Mouse (Mus musculus): Measurements from ENCODE around the gene Tmem232. TPM values are rescaled to one million over a fixed set of nuclear protein-coding genes. Genes with fewer than 3 reads are reported as not detected.

The Tmem232 gene
- polyA plus RNA-seq (2014; fragmentation: Nextera tagmentation; extraction: Ambion mirVana), result 1.1 and 1.9 TPM in 2 replicates

DNA sequence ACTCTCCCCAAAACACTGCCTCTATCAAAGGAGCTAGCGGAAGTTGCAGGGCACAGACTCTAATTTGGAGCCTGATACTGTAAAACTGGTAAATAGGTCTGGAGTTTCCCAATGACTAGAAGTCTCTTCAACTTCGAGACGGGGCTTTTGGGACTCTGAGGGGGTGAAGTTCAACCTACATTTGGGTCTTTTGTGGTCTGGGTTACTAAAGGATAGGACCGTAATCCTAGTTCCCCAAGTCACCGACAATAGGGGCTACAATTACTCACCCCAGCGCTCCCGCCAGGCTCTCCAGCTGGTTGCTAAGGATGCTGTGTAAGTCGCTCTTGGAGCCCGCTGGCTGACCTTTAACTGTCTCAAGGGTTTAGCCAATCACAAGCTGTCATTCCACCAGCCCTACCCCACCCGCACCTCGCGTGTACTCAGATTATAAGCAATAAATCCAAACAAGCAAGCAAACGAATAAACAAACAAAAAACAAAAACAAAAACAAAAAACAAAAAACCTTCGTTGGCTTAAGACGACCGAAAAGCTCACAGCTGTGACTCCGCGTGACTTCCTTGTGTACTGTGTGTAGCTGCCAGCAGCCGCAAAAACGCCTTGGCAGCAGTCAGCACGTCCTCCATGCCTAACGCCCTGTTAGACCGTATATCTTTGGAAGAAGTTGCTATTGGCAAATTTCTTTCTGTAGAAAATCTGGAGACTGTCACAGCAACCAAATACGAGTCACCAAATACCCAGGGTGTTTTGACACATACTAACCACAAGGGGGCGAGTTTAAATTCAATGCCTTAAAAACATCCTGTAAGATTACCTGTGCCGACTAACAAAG lies at the start of gene Tmem232:
TSS of gene Tmem232 (minus strand) at position 342 of the 832 bp plus-strand sequence.
- ATAC-seq (ENCODE audit: low read depth), result peak; percentile 90
- no peak within 1 kb of the TSS for H3K9ac ChIP-seq (replicated peaks; ENCODE audit: low read depth, low read length)
- 16% methylated on average over 26 of the region's 26 CpGs for WGBS

GRCm38 (mm10) chr17:65586892-65587291 lies 46.3 kb upstream of the Tmem232 start:
- H3K4me1 ChIP-seq (ENCODE audit: control insufficient read depth, insufficient read depth, low read length), result no peaks in the 10 kb centered on the region
- H3K27me3 ChIP-seq (ENCODE audit: control insufficient read depth, insufficient read depth, low read length), result no peaks in the 10 kb centered on the region
- H3K4me2 ChIP-seq (ENCODE audit: low read depth, low read length), result no peak overlapping the region
- no peak overlapping the region for H3K27ac ChIP-seq (ENCODE audit: low read depth, low read length)
- WGBS, result 79% methylated on average over 3 of the region's 3 CpGs
- H3K36me3 ChIP-seq (ENCODE audit: control insufficient read depth, insufficient read depth, low read length), result no peaks in the 10 kb centered on the region; the same call in 1 of the 2 replicates
- H3K9ac ChIP-seq (replicated peaks; ENCODE audit: low read depth, low read length), result no peak overlapping the region
- ATAC-seq (ENCODE audit: low read depth), result no peak
- no peak overlapping the region for H3K4me3 ChIP-seq (ENCODE audit: low read depth, low read length)
- no peaks in the 10 kb centered on the region for H3K9me3 ChIP-seq (ENCODE audit: control insufficient read depth, low read length)

More for the DNA sequence above, at the start of gene Tmem232:
- Histone ChIP-seq H3K27ac (ENCODE audit: low read depth, low read length) (no peak within 1 kb of the TSS), H3K9me3 (ENCODE audit: control insufficient read depth, low read length) (no peaks in the 10 kb centered on the region), H3K27me3 (ENCODE audit: control insufficient read depth, insufficient read depth, low read length) (no peaks in the 10 kb centered on the region), H3K4me2 (ENCODE audit: low read depth, low read length) (peak within 1 kb of the TSS; percentile 52), H3K36me3 (ENCODE audit: control insufficient read depth, insufficient read depth, low read length) (no peaks in the 10 kb centered on the region), H3K4me1 (ENCODE audit: control insufficient read depth, insufficient read depth, low read length) (no peaks in the 10 kb centered on the region), H3K4me3 (ENCODE audit: low read depth, low read length) (peak within 1 kb of the TSS; percentile 32)

- WGBS, result 65% methylated on average over 5 of the region's 5 CpGs
- H3K4me1 ChIP-seq (ENCODE audit: control insufficient read depth, insufficient read depth, low read length), result no peaks in the 10 kb centered on the region
- no peak overlapping the region for H3K4me2 ChIP-seq (ENCODE audit: low read depth, low read length)
- no peaks in the 10 kb centered on the region for H3K27me3 ChIP-seq (ENCODE audit: control insufficient read depth, insufficient read depth, low read length)
- H3K9ac ChIP-seq (replicated peaks; ENCODE audit: low read depth, low read length), result no peak overlapping the region
- no peak overlapping the region for H3K4me3 ChIP-seq (ENCODE audit: low read depth, low read length)
- H3K36me3 ChIP-seq (ENCODE audit: control insufficient read depth, insufficient read depth, low read length), result peaks cover 21% of the 10 kb centered on the region; the same call in 1 of the 2 replicates
- ATAC-seq (ENCODE audit: low read depth), result no peak
- no peaks in the 10 kb centered on the region for H3K9me3 ChIP-seq (ENCODE audit: control insufficient read depth, low read length)
- H3K27ac ChIP-seq (ENCODE audit: low read depth, low read length), result no peak overlapping the region
These were observed 40.9 kb upstream of the Tmem232 start for GRCm38 (mm10) chr17:65581440-65581839.

- H3K27me3 ChIP-seq (ENCODE audit: control insufficient read depth, insufficient read depth, low read length), result no peaks in the 10 kb centered on the region
- ATAC-seq (ENCODE audit: low read depth), result no peak
- H3K36me3 ChIP-seq (ENCODE audit: control insufficient read depth, insufficient read depth, low read length), result peaks cover 21% of the 10 kb centered on the region; the same call in 1 of the 2 replicates
- H3K9ac ChIP-seq (replicated peaks; ENCODE audit: low read depth, low read length), result no peak overlapping the region
- 95% methylated on average over 7 of the region's 7 CpGs for WGBS
- H3K9me3 ChIP-seq (ENCODE audit: control insufficient read depth, low read length), result no peaks in the 10 kb centered on the region
- H3K27ac ChIP-seq (ENCODE audit: low read depth, low read length), result no peak overlapping the region
- no peak overlapping the region for H3K4me3 ChIP-seq (ENCODE audit: low read depth, low read length)
- H3K4me1 ChIP-seq (ENCODE audit: control insufficient read depth, insufficient read depth, low read length), result no peaks in the 10 kb centered on the region
- H3K4me2 ChIP-seq (ENCODE audit: low read depth, low read length), result no peak overlapping the region
These were observed 39.2 kb upstream of the Tmem232 start for GRCm38 (mm10) chr17:65579766-65580165.

GRCm38 (mm10) chr17:65575339-65575738 lies 34.8 kb upstream of the Tmem232 start:
- WGBS, result 79% methylated on average over 1 of the region's 1 CpGs
- peak; percentile 25; the same call in 1 of the 2 replicates for ATAC-seq (ENCODE audit: low read depth)
- no peak overlapping the region for H3K27ac ChIP-seq (ENCODE audit: low read depth, low read length)

DNA sequence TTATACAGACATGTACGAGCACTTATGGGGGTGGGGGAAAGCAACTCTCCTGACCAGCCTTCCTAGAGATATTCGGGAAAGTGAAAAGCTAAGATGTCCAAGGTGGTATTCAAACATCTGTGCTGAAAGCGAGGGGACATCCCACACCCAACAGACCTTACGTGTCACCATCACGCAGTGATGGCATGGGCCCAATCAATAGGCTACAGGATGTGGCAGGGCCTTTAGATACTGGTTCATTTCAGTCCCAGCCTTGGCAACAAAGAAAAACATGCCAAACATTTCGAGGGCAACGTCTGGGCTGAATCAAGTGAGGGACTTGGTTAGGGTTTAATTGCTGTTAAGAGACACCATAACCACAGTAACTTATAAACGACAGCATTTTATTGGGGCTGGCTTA lies 34.3 kb upstream of the Tmem232 start:
- Histone ChIP-seq H3K4me1 (ENCODE audit: control insufficient read depth, insufficient read depth, low read length) (no peaks in the 10 kb centered on the region), H3K4me2 (ENCODE audit: low read depth, low read length) (no peak overlapping the region), H3K9me3 (ENCODE audit: control insufficient read depth, low read length) (no peaks in the 10 kb centered on the region), H3K36me3 (ENCODE audit: control insufficient read depth, insufficient read depth, low read length) (peaks cover 9% of the 10 kb centered on the region; the same call in 1 of the 2 replicates), H3K27me3 (ENCODE audit: control insufficient read depth, insufficient read depth, low read length) (no peaks in the 10 kb centered on the region), H3K4me3 (ENCODE audit: low read depth, low read length) (no peak overlapping the region), H3K27ac (ENCODE audit: low read depth, low read length) (no peak overlapping the region), H3K9ac (replicated peaks; ENCODE audit: low read depth, low read length) (no peak overlapping the region)
- WGBS, result 77% methylated on average over 8 of the region's 8 CpGs
- no peak for ATAC-seq (ENCODE audit: low read depth)

More at GRCm38 (mm10) chr17:65575339-65575738, 34.8 kb upstream of the Tmem232 start:
- peaks cover 11% of the 10 kb centered on the region; the same call in 1 of the 2 replicates for H3K36me3 ChIP-seq (ENCODE audit: control insufficient read depth, insufficient read depth, low read length)
- H3K27me3 ChIP-seq (ENCODE audit: control insufficient read depth, insufficient read depth, low read length), result no peaks in the 10 kb centered on the region
- no peaks in the 10 kb centered on the region for H3K4me1 ChIP-seq (ENCODE audit: control insufficient read depth, insufficient read depth, low read length)
- no peak overlapping the region for H3K4me2 ChIP-seq (ENCODE audit: low read depth, low read length)
- H3K9me3 ChIP-seq (ENCODE audit: control insufficient read depth, low read length), result no peaks in the 10 kb centered on the region
- H3K4me3 ChIP-seq (ENCODE audit: low read depth, low read length), result no peak overlapping the region
- H3K9ac ChIP-seq (replicated peaks; ENCODE audit: low read depth, low read length), result no peak overlapping the region

DNA sequence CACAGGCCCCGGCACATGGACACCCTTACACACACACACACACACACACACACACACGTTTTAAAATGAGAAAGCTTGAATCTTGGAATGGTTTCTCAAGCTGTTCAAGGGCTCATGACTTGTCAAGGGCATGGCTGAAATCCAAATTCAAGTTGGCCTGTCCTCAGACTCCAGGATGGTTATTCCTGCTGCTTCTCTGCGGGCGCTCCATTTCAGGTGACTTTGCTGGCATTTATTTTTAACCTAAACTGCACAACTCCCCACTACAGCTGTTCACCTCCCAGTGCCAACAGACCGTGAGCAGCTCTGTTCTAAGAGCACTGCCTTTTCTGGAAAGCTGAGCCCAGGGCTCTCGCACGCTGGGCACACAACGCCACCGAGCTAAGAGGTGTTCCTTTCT lies 31.3 kb upstream of the Tmem232 start:
- Histone ChIP-seq H3K9me3 (ENCODE audit: control insufficient read depth, low read length) (no peaks in the 10 kb centered on the region), H3K27me3 (ENCODE audit: control insufficient read depth, insufficient read depth, low read length) (no peaks in the 10 kb centered on the region), H3K4me2 (ENCODE audit: low read depth, low read length) (no peak overlapping the region), H3K27ac (ENCODE audit: low read depth, low read length) (no peak overlapping the region), H3K4me3 (ENCODE audit: low read depth, low read length) (no peak overlapping the region), H3K36me3 (ENCODE audit: control insufficient read depth, insufficient read depth, low read length) (no peaks in the 10 kb centered on the region), H3K9ac (replicated peaks; ENCODE audit: low read depth, low read length) (no peak overlapping the region), H3K4me1 (ENCODE audit: control insufficient read depth, insufficient read depth, low read length) (no peaks in the 10 kb centered on the region)
- no peak for ATAC-seq (ENCODE audit: low read depth)
- WGBS, result 87% methylated on average over 9 of the region's 9 CpGs

DNA sequence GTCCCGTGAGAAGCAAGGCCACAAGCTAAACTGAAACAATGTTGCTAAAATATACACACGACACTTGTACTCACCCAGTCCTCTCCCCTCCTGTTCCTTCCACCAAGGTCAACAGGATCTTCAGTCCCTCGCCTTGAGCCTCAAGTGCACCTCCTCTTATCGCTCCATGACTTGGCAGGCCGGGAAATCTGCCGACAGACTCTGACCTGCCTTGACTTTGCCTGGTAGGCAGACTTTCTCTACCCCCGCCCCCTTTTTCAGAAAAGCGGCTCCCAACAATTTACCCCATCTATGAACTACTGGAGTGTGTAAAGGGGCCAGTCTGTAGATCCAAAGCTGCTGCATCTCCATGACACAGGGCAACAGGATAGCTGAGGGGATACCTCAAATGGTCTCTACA lies 30.9 kb upstream of the Tmem232 start:
- Histone ChIP-seq H3K36me3 (ENCODE audit: control insufficient read depth, insufficient read depth, low read length) (no peaks in the 10 kb centered on the region), H3K4me1 (ENCODE audit: control insufficient read depth, insufficient read depth, low read length) (no peaks in the 10 kb centered on the region), H3K9me3 (ENCODE audit: control insufficient read depth, low read length) (no peaks in the 10 kb centered on the region), H3K27ac (ENCODE audit: low read depth, low read length) (no peak overlapping the region), H3K4me2 (ENCODE audit: low read depth, low read length) (no peak overlapping the region), H3K4me3 (ENCODE audit: low read depth, low read length) (no peak overlapping the region), H3K9ac (replicated peaks; ENCODE audit: low read depth, low read length) (no peak overlapping the region), H3K27me3 (ENCODE audit: control insufficient read depth, insufficient read depth, low read length) (no peaks in the 10 kb centered on the region)
- no peak for ATAC-seq (ENCODE audit: low read depth)
- 92% methylated on average over 8 of the region's 8 CpGs for WGBS

GRCm38 (mm10) chr17:65564189-65564588 lies 23.6 kb upstream of the Tmem232 start:
- no peak overlapping the region for H3K4me3 ChIP-seq (ENCODE audit: low read depth, low read length)
- no peak overlapping the region for H3K9ac ChIP-seq (replicated peaks; ENCODE audit: low read depth, low read length)
- WGBS, result 75% methylated on average over 5 of the region's 5 CpGs
- no peak for ATAC-seq (ENCODE audit: low read depth)
- H3K4me2 ChIP-seq (ENCODE audit: low read depth, low read length), result no peak overlapping the region
- H3K27me3 ChIP-seq (ENCODE audit: control insufficient read depth, insufficient read depth, low read length), result no peaks in the 10 kb centered on the region
- no peaks in the 10 kb centered on the region for H3K4me1 ChIP-seq (ENCODE audit: control insufficient read depth, insufficient read depth, low read length)
- H3K27ac ChIP-seq (ENCODE audit: low read depth, low read length), result no peak overlapping the region
- no peaks in the 10 kb centered on the region for H3K9me3 ChIP-seq (ENCODE audit: control insufficient read depth, low read length)
- H3K36me3 ChIP-seq (ENCODE audit: control insufficient read depth, insufficient read depth, low read length), result no peaks in the 10 kb centered on the region
